Mouse (Mus musculus) A20 (cell line): ENCODE measurements around the gene Zfyve21.

Source experiments
- DNase-seq: peaks from one replicate; pipeline ENCODE4 v3.0.0-alpha.2; 2011; ENCODE audit warnings: low read depth, low spot score

Gene Zfyve21

GRCm38 (mm10) chr12:111813766-111814617, at the start of gene Zfyve21, which contains the start of gene Xrcc3:
Gene Zfyve21 (plus strand): TSS chr12:111814170.
Gene Xrcc3 (minus strand): TSS chr12:111813873.
- peak; percentile 99 for DNase-seq

- DNase-seq = no peak
Measured at GRCm38 (mm10) chr12:111766313-111767236, 47.4 kb upstream of the Zfyve21 start.

- peak; percentile 71 for DNase-seq
Measured at GRCm38 (mm10) chr12:111768322-111768928, 45.5 kb upstream of the Zfyve21 start.

GRCm38 (mm10) chr12:111769306-111769705, 44.7 kb upstream of the Zfyve21 start:
- no peak for DNase-seq

GRCm38 (mm10) chr12:111769816-111770577, 44.0 kb upstream of the Zfyve21 start:
- no peak for DNase-seq

- no peak for DNase-seq
Measured at GRCm38 (mm10) chr12:111770651-111771050, 43.3 kb upstream of the Zfyve21 start.

- no peak for DNase-seq
Measured at GRCm38 (mm10) chr12:111774156-111774555, 39.8 kb upstream of the Zfyve21 start.

- DNase-seq = no peak
Measured at GRCm38 (mm10) chr12:111774845-111775244, 39.1 kb upstream of the Zfyve21 start.

GRCm38 (mm10) chr12:111777919-111778318, 36.1 kb upstream of the Zfyve21 start:
- no peak for DNase-seq

GRCm38 (mm10) chr12:111779544-111779943, 34.4 kb upstream of the Zfyve21 start:
- DNase-seq = peak; percentile 24

GRCm38 (mm10) chr12:111785174-111785573, 28.8 kb upstream of the Zfyve21 start:
- no peak for DNase-seq

- no peak for DNase-seq
Measured at GRCm38 (mm10) chr12:111787015-111787414, 27.0 kb upstream of the Zfyve21 start.

- no peak for DNase-seq
Measured at GRCm38 (mm10) chr12:111790090-111790489, 23.9 kb upstream of the Zfyve21 start.

- DNase-seq = no peak
Measured at GRCm38 (mm10) chr12:111790631-111791030, 23.3 kb upstream of the Zfyve21 start.

GRCm38 (mm10) chr12:111791474-111792104, 22.4 kb upstream of the Zfyve21 start:
- DNase-seq = no peak

GRCm38 (mm10) chr12:111794102-111794501, 19.9 kb upstream of the Zfyve21 start:
- no peak for DNase-seq

GRCm38 (mm10) chr12:111794526-111795179, 19.3 kb upstream of the Zfyve21 start:
- no peak for DNase-seq

- no peak for DNase-seq
Measured at GRCm38 (mm10) chr12:111795180-111795895, 18.6 kb upstream of the Zfyve21 start.

GRCm38 (mm10) chr12:111797251-111797650, 16.7 kb upstream of the Zfyve21 start:
- DNase-seq = no peak
